Mouse (Mus musculus) gastrocnemius, postnatal 14 days (tissue): ENCODE measurements around the gene Map1b. TPM values are rescaled to one million over a fixed set of nuclear protein-coding genes. Genes with fewer than 3 reads are reported as not detected.

Experiments used
- DNase-seq: peaks from one replicate; pipeline ENCODE4 v3.0.0; 2021; ENCODE audit warnings: mixed read lengths
- intact Hi-C: fragments of 180-260 bp; cut with DNase I; formaldehyde crosslinking; loops from one replicate; pipeline ENCODE4 v1.15.1; 2025; ENCODE audit warnings: low total_unique reads
- total RNA-seq, 2 experiments: library from RNA; stranded (reverse); gene quantifications; 2 replicates each; pipeline ENCODE4 v1.2.3; 2021

Gene Map1b
- total RNA-seq, 2 experiments from 2014 or later = 17.3 to 23.4 TPM

- intact Hi-C loops = no loop called here
- DNase-seq = no peak
Observed at GRCm38 (mm10) chr13:99433068-99434008, 83.0 kb downstream of the Map1b start.

GRCm38 (mm10) chr13:99423581-99423980 is 92.8 kb downstream of the Map1b start:
- DNase-seq = no peak
- intact Hi-C loops = no loop called here

- intact Hi-C loops = no loop called here
- DNase-seq = no peak
Observed at GRCm38 (mm10) chr13:99416601-99417000, 99.7 kb downstream of the Map1b start.

GRCm38 (mm10) chr13:99414352-99414742 is 102.0 kb downstream of the Map1b start:
- intact Hi-C loops = no loop called here
- no peak for DNase-seq

- intact Hi-C loops = no loop called here
- no peak for DNase-seq
Observed at GRCm38 (mm10) chr13:99413481-99414351, 102.6 kb downstream of the Map1b start.

- peak; percentile 60 for DNase-seq
- intact Hi-C loops = no loop called here
Observed at GRCm38 (mm10) chr13:99412477-99413080, 103.8 kb downstream of the Map1b start.

- intact Hi-C loops = no loop called here
- no peak for DNase-seq
Observed at GRCm38 (mm10) chr13:99411761-99412160, 104.6 kb downstream of the Map1b start.

- intact Hi-C loops = no loop called here
- no peak for DNase-seq
Observed at GRCm38 (mm10) chr13:99410611-99411515, 105.5 kb downstream of the Map1b start.

- no peak for DNase-seq
- intact Hi-C loops = no loop called here
Observed at GRCm38 (mm10) chr13:99409216-99409615, 107.1 kb downstream of the Map1b start.

GRCm38 (mm10) chr13:99399373-99399772 is 117.0 kb downstream of the Map1b start:
- intact Hi-C loops = no loop called here
- DNase-seq = no peak

- peak; percentile 47 for DNase-seq
Observed at GRCm38 (mm10) chr13:99398149-99398701, 118.1 kb downstream of the Map1b start.

GRCm38 (mm10) chr13:99397228-99397627 is 119.1 kb downstream of the Map1b start:
- DNase-seq = no peak
- intact Hi-C loops = no loop called here

More at GRCm38 (mm10) chr13:99398149-99398701, 118.1 kb downstream of the Map1b start:
- intact Hi-C loops = no loop called here

- no peak for DNase-seq
- intact Hi-C loops = no loop called here
Observed at GRCm38 (mm10) chr13:99395531-99395930, 120.8 kb downstream of the Map1b start.

- no peak for DNase-seq
- intact Hi-C loops = no loop called here
Observed at GRCm38 (mm10) chr13:99394694-99395093, 121.6 kb downstream of the Map1b start.

GRCm38 (mm10) chr13:99393128-99393527 is 123.2 kb downstream of the Map1b start:
- intact Hi-C loops = no loop called here
- no peak for DNase-seq

GRCm38 (mm10) chr13:99391417-99391816 is 124.9 kb downstream of the Map1b start:
- intact Hi-C loops = no loop called here
- DNase-seq = peak; percentile 78

GRCm38 (mm10) chr13:99387901-99388811 is 128.2 kb downstream of the Map1b start:
- no peak for DNase-seq
- intact Hi-C loops = no loop called here

- DNase-seq = no peak
- intact Hi-C loops = no loop called here
Observed at GRCm38 (mm10) chr13:99386341-99386740, 130.0 kb downstream of the Map1b start.
